Mouse (Mus musculus): ENCODE results near the gene Tcf25. TPM values are rescaled to one million over a fixed set of nuclear protein-coding genes. Genes with fewer than 3 reads are reported as not detected.

Gene Tcf25
- polyA plus RNA-seq (2015; fragmentation: Nextera tagmentation; extraction: Ambion mirVana): 136 and 141 TPM in 2 replicates

DNA sequence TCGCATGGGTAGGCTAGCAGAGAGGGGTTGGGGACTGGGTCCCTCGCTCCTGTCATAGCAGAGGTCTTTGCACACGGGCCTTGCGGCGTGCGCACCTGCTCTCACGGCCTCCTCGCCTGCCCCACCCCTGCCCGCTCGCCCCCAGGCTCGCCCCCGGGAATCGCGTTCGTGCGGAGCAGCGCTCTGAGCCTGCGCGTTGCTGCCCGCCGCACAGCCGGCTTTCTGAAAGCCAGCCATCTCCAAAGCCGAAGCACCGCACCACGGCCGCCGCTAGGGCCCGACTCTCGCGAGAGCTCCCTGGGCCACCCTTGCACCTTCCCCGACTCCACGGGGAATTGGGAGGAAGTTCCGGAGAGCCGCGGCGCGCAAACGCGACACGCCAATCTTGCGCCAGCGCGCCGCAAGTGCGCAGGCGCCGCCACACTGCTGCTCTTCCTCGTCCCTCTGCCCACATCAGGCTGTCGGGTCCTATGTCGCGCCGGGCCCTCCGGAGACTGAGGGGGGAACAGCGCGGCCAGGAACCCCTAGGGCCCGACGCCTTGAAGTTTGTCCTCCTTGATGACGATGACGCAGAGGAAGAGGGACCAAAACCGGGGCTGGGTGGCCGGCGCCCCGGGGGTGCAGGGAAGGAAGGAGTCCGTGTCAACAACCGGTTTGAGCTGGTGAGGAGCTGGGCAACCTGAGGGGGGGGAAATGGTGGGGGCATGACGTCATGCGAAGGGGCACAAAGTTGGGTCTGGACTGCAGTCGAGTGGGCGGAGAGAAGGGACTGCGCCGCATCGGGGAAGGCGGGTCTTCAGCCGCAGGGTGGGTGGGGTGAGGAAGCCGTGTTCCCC, at the start of gene Tcf25:
TSS of gene Tcf25 (plus strand) at position 351 of the 836 bp plus-strand sequence.
- Histone ChIP-seq H3K9me3 (no peaks in the 10 kb centered on the region), H3K9ac (peak within 1 kb of the TSS; percentile 93), H3K36me3 (peaks cover 25% of the 10 kb centered on the region), H3K27ac (replicated peaks) (peak within 1 kb of the TSS; percentile 98), H3K4me2 (peak within 1 kb of the TSS; percentile 92), H3K4me1 (peaks cover 28% of the 10 kb centered on the region), H3K4me3 (peak within 1 kb of the TSS; percentile 86), H3K27me3 (replicated peaks) (no peaks in the 10 kb centered on the region)
- ATAC-seq (ENCODE audit: extremely low read depth, insufficient number of reproducible peaks, low FRiP score, low TSS enrichment): peak; percentile 85
- WGBS: under 1% methylated on average over 75 of the region's 75 CpGs

GRCm38 (mm10) chr8:123328552-123328951, 45.0 kb upstream of the Tcf25 start:
- H3K4me2 ChIP-seq: no peak overlapping the region
- H3K4me1 ChIP-seq: peaks cover 30% of the 10 kb centered on the region
- H3K4me3 ChIP-seq: no peak overlapping the region
- peaks cover 20% of the 10 kb centered on the region for H3K27me3 ChIP-seq (replicated peaks)
- no peaks in the 10 kb centered on the region for H3K9me3 ChIP-seq
- no peak for ATAC-seq (ENCODE audit: extremely low read depth, insufficient number of reproducible peaks, low FRiP score, low TSS enrichment)
- H3K36me3 ChIP-seq: no peaks in the 10 kb centered on the region
- H3K9ac ChIP-seq: no peak overlapping the region
- WGBS: 88% methylated on average over 2 of the region's 2 CpGs
- H3K27ac ChIP-seq (replicated peaks): no peak overlapping the region

GRCm38 (mm10) chr8:123329350-123329749, 44.2 kb upstream of the Tcf25 start:
- no peak overlapping the region for H3K27ac ChIP-seq (replicated peaks)
- no peak overlapping the region for H3K9ac ChIP-seq
- no peak overlapping the region for H3K4me2 ChIP-seq
- 46% methylated on average over 4 of the region's 4 CpGs for WGBS
- peaks cover 28% of the 10 kb centered on the region for H3K27me3 ChIP-seq (replicated peaks)
- H3K36me3 ChIP-seq: no peaks in the 10 kb centered on the region
- H3K9me3 ChIP-seq: no peaks in the 10 kb centered on the region
- no peak for ATAC-seq (ENCODE audit: extremely low read depth, insufficient number of reproducible peaks, low FRiP score, low TSS enrichment)
- H3K4me3 ChIP-seq: no peak overlapping the region
- H3K4me1 ChIP-seq: peaks cover 38% of the 10 kb centered on the region

DNA sequence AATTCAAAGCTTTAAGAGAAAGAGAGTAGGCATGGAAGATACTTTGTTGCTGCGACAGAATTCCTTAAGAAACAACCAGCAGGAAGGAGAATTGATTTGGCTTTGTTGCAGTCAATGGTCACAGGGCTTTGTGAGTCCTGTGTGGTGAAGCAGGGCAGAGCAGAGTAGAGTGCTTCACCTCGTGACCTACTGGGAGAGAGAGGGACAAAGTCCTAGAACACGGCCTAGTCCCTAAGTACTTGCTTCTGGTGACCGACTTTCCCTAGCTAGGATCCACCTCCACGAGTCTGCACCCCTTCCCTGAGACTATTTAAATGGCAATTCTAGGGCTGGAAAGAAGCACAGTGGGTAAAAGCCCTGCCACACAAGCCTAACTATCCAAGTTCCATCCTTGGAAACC, 43.6 kb upstream of the Tcf25 start:
- WGBS: 73% methylated on average over 5 of the region's 5 CpGs
- H3K36me3 ChIP-seq: no peaks in the 10 kb centered on the region
- no peak overlapping the region for H3K27ac ChIP-seq (replicated peaks)
- no peak for ATAC-seq (ENCODE audit: extremely low read depth, insufficient number of reproducible peaks, low FRiP score, low TSS enrichment)
- peaks cover 33% of the 10 kb centered on the region for H3K27me3 ChIP-seq (replicated peaks)
- H3K4me3 ChIP-seq: no peak overlapping the region
- H3K9me3 ChIP-seq: no peaks in the 10 kb centered on the region
- peaks cover 40% of the 10 kb centered on the region for H3K4me1 ChIP-seq
- H3K9ac ChIP-seq: no peak overlapping the region
- H3K4me2 ChIP-seq: no peak overlapping the region

DNA sequence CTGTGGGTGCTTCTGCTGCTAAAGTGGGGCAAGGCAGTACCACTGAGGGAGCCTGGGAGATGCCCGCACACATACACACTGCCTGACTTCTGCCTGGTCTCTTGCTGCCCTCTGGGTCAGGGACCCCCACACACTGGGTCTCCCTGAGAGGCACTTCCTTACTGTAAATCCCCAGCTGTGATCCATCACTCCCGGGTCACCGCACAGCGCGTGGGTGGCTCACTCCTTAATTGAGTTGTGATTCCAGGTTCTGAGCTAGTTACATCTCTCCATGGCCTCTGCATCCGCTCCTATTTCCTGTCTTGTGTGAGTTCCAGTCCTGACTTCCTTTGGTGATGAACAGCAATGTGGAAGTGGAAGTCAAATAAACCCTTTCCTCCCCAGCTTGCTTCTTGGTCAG, 42.9 kb upstream of the Tcf25 start:
- Histone ChIP-seq H3K27me3 (replicated peaks) (peaks cover 36% of the 10 kb centered on the region), H3K4me3 (no peak overlapping the region), H3K27ac (replicated peaks) (no peak overlapping the region), H3K4me1 (peaks cover 40% of the 10 kb centered on the region), H3K9me3 (no peaks in the 10 kb centered on the region), H3K4me2 (no peak overlapping the region), H3K36me3 (no peaks in the 10 kb centered on the region), H3K9ac (no peak overlapping the region)
- ATAC-seq (ENCODE audit: extremely low read depth, insufficient number of reproducible peaks, low FRiP score, low TSS enrichment): no peak
- WGBS: 55% methylated on average over 6 of the region's 6 CpGs

- no peak for ATAC-seq (ENCODE audit: extremely low read depth, insufficient number of reproducible peaks, low FRiP score, low TSS enrichment)
- no peaks in the 10 kb centered on the region for H3K36me3 ChIP-seq
- H3K4me3 ChIP-seq: no peak overlapping the region
- WGBS: 44% methylated on average over 2 of the region's 2 CpGs
- H3K27ac ChIP-seq (replicated peaks): no peak overlapping the region; the same call in 1 of the 2 replicates
- no peaks in the 10 kb centered on the region for H3K9me3 ChIP-seq
- peaks cover 38% of the 10 kb centered on the region for H3K27me3 ChIP-seq (replicated peaks)
- no peak overlapping the region for H3K4me2 ChIP-seq
- no peak overlapping the region for H3K9ac ChIP-seq
- H3K4me1 ChIP-seq: peaks cover 40% of the 10 kb centered on the region
Measured at GRCm38 (mm10) chr8:123331301-123331700, 42.3 kb upstream of the Tcf25 start.

DNA sequence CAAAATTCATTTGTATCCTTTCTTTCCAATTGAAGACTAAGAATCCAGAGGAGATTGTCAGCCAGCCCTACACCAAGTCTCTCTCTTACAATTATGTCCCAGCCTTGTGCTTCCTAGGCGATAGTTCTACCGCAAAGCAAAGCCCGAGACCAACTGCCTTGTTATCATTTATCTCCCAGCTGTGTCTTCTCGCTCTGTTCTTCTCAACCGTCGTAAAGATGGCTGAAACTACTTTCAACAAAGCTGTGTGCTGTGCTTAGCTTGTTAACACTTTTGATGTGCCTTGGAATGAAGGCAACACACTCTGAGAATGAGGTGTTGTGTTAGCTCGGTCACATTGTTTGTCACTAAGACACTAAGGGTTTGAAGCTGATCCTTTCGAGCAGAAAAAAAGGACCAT, 41.7 kb upstream of the Tcf25 start:
- Histone ChIP-seq H3K4me2 (peak overlapping the region; percentile 92), H3K27ac (replicated peaks) (peak overlapping the region; percentile 25), H3K4me3 (peak overlapping the region; percentile 67), H3K9me3 (no peaks in the 10 kb centered on the region), H3K36me3 (no peaks in the 10 kb centered on the region), H3K4me1 (peaks cover 40% of the 10 kb centered on the region), H3K9ac (no peak overlapping the region), H3K27me3 (replicated peaks) (peaks cover 35% of the 10 kb centered on the region)
- 23% methylated on average over 8 of the region's 8 CpGs for WGBS
- ATAC-seq (ENCODE audit: extremely low read depth, insufficient number of reproducible peaks, low FRiP score, low TSS enrichment): no peak

GRCm38 (mm10) chr8:123332262-123333090, 41.1 kb upstream of the Tcf25 start, which contains the start of gene Spire2:
Gene Spire2 (plus strand): TSS chr8:123332713.
- H3K9ac ChIP-seq: peak within 1 kb of the TSS; percentile 74
- no peaks in the 10 kb centered on the region for H3K9me3 ChIP-seq
- under 1% methylated on average over 76 of the region's 85 CpGs for WGBS
- H3K4me3 ChIP-seq: peak within 1 kb of the TSS; percentile 67
- no peaks in the 10 kb centered on the region for H3K36me3 ChIP-seq
- peaks cover 34% of the 10 kb centered on the region for H3K4me1 ChIP-seq
- peaks cover 35% of the 10 kb centered on the region for H3K27me3 ChIP-seq (replicated peaks)
- peak within 1 kb of the TSS; percentile 25 for H3K27ac ChIP-seq (replicated peaks)
- peak; percentile 87 for ATAC-seq (ENCODE audit: extremely low read depth, insufficient number of reproducible peaks, low FRiP score, low TSS enrichment)
- H3K4me2 ChIP-seq: peak within 1 kb of the TSS; percentile 92

GRCm38 (mm10) chr8:123333091-123333587, 40.4 kb upstream of the Tcf25 start:
- Histone ChIP-seq H3K9me3 (no peaks in the 10 kb centered on the region), H3K27ac (replicated peaks) (no peak overlapping the region), H3K27me3 (replicated peaks) (peaks cover 35% of the 10 kb centered on the region), H3K36me3 (no peaks in the 10 kb centered on the region), H3K4me2 (peak overlapping the region; percentile 92), H3K4me1 (peaks cover 31% of the 10 kb centered on the region), H3K4me3 (peak overlapping the region; percentile 67), H3K9ac (peak overlapping the region; percentile 74)
- 4% methylated on average over 15 of the region's 21 CpGs for WGBS
- ATAC-seq (ENCODE audit: extremely low read depth, insufficient number of reproducible peaks, low FRiP score, low TSS enrichment): 0 out of 2 replicates have a peak, but pooled peaks have one; percentile 2

DNA sequence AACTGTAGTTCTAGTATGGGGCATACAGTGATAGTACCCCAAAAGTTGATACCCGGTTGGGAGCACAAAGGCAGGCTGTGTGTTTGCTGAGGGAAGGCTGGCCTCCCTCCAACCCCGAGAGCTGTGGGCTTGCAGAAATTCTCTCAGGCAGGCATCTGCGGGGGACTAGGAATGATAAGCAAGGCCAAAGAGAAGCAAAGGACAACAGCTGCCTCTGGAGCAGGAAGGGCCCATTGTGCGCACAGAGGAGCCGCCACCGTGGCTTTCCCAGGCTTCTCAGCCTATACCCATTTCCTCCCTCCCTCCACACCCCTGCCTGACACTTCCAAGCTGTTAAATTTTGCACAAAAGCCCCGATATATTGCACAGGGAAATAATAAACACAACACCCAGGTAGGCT, 39.7 kb upstream of the Tcf25 start:
- Histone ChIP-seq H3K4me2 (peak overlapping the region; percentile 92), H3K27ac (replicated peaks) (peak overlapping the region; percentile 43; the same call in 1 of the 2 replicates)
- WGBS: 3% methylated on average over 7 of the region's 7 CpGs

GRCm38 (mm10) chr8:123334467-123334866, 39.1 kb upstream of the Tcf25 start:
- no peaks in the 10 kb centered on the region for H3K36me3 ChIP-seq
- H3K27ac ChIP-seq (replicated peaks): peak overlapping the region; percentile 43; the same call in 1 of the 2 replicates
- no peak overlapping the region for H3K9ac ChIP-seq
- WGBS: 12% methylated on average over 1 of the region's 1 CpGs
- H3K4me3 ChIP-seq: no peak overlapping the region
- ATAC-seq (ENCODE audit: extremely low read depth, insufficient number of reproducible peaks, low FRiP score, low TSS enrichment): no peak
- H3K27me3 ChIP-seq (replicated peaks): peaks cover 35% of the 10 kb centered on the region
- peaks cover 31% of the 10 kb centered on the region for H3K4me1 ChIP-seq
- H3K4me2 ChIP-seq: peak overlapping the region; percentile 92
- no peaks in the 10 kb centered on the region for H3K9me3 ChIP-seq

More for the DNA sequence above, 39.7 kb upstream of the Tcf25 start:
- no peaks in the 10 kb centered on the region for H3K36me3 ChIP-seq
- H3K9me3 ChIP-seq: no peaks in the 10 kb centered on the region
- H3K4me1 ChIP-seq: peaks cover 31% of the 10 kb centered on the region
- no peak overlapping the region for H3K9ac ChIP-seq
- no peak for ATAC-seq (ENCODE audit: extremely low read depth, insufficient number of reproducible peaks, low FRiP score, low TSS enrichment)
- peak overlapping the region; percentile 67; the same call in 1 of the 2 replicates for H3K4me3 ChIP-seq
- H3K27me3 ChIP-seq (replicated peaks): peaks cover 35% of the 10 kb centered on the region
